Mouse (Mus musculus) small intestine, adult 2 months (tissue): ENCODE data around the gene Mast1.

Source experiments
- CTCF ChIP-seq: fragments of 200-500 bp; IDR thresholded peaks from 2 replicates; pipeline ENCODE4 v1.5.1; 2012; ENCODE audit warnings: low read depth, mild to moderate bottlenecking, control low read depth, inconsistent platforms, low read length, moderate library complexity, mixed read lengths; ENCODE audit not compliant: insufficient replicate concordance, insufficient read length; ENCODE audit errors: extremely low read depth
- POLR2A ChIP-seq: fragments of 200-500 bp; IDR thresholded peaks from 2 replicates; pipeline ENCODE4 v1.6.1; 2012; ENCODE audit warnings: low read depth, mild to moderate bottlenecking, control low read depth, inconsistent platforms, low read length, moderate library complexity

DNA sequence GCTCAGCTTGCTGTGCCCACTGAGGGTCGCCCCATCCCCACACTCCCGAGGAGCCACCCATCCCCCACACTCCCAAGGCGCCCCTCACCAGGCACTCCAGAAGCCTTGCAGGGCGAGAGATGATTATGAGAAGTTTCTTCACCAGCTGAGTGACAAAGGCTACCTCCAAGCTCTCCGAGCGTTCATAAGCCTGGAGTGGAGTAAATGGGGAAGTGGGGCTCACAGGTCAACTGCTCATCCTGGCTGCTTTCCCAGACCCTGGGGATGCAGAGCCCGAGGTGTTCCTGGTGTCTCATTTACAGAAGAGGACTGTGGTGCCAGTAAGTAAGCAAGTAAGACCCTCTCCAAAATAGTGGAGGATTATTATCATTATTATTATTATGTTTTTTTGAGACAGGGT is 11.6 kb downstream of the Mast1 start:
- TF ChIP-seq POLR2A (no peak), CTCF (no peak)
